Mouse (Mus musculus) C2C12 (cell line): ENCODE results near the gene Nfe2l3.

ENCODE experiments used
- CEBPB ChIP-seq: IDR thresholded peaks from one replicate; pipeline ENCODE4 v1.6.1; 2011; ENCODE audit warnings: low read depth, mild to moderate bottlenecking, control low read depth, moderate library complexity
- CTCF ChIP-seq: IDR thresholded peaks from one replicate; pipeline ENCODE4 v1.5.1; 2011; ENCODE audit not compliant: control insufficient read depth, insufficient read depth, insufficient read length
- MYOD1 ChIP-seq: IDR thresholded peaks from one replicate; pipeline ENCODE4 v1.6.1; 2011; ENCODE audit warnings: low read depth; ENCODE audit not compliant: control insufficient read depth, insufficient read length

DNA sequence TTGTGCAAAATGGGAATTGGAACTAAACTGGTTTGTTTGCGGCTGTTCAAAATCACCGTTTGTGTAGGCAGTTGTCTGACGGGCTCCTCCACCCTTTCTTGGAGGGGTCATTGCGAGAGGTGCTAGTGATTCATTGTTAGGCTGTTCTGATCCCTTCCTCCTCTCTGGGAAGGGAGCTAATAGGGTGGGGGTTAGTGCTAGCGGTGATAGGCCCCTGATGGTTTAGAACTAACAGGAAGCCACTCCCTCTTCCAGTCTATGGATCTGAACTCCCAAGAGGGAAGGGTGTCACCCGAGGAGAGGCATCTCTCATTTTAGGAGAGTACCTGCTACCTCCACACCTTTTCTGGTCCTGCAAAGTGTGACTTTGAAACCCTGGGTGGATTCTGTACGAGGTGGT lies 1.8 kb downstream of the Nfe2l3 start:
- TF ChIP-seq CEBPB (no peak), MYOD1 (no peak), CTCF (no peak)
